Mouse (Mus musculus) frontal cortex, postnatal 10 days (tissue): ENCODE measurements around the gene Rpl39.
A peak's percentile ranks its signal among the peaks of the same experiment; 100 is the strongest.
"Not testable (repeated sequence)": the region's sequence is repeated elsewhere in the genome, so short reads cannot be mapped to it uniquely, and the experiment has no call there.

ENCODE experiments used
- DNase-seq, 2 experiments: peaks; one replicate each; pipeline ENCODE4 v3.0.0; 2022; ENCODE audit warnings: low spot score in 2 of 2, mixed read lengths in 1 of 2

The Rpl39 gene

GRCm38 (mm10) chrX:37084927-37085660 lies at the start of gene Rpl39:
Gene Rpl39, minus strand, starts transcription at chrX:37085402.
- peak; percentile 81 to 82 for DNase-seq

GRCm38 (mm10) chrX:37126671-37127358 lies 41.6 kb upstream of the Rpl39 start, which contains the start of gene Nkap:
Gene Nkap, plus strand, starts transcription at chrX:37126795.
- peak; percentile 49 to 62 for DNase-seq

GRCm38 (mm10) chrX:37125511-37125910 lies 40.3 kb upstream of the Rpl39 start:
- DNase-seq: no peak

- no peak for DNase-seq
Observed at GRCm38 (mm10) chrX:37120212-37120611, 35.0 kb upstream of the Rpl39 start.

GRCm38 (mm10) chrX:37119585-37119984 lies 34.4 kb upstream of the Rpl39 start:
- DNase-seq: no peak

DNA sequence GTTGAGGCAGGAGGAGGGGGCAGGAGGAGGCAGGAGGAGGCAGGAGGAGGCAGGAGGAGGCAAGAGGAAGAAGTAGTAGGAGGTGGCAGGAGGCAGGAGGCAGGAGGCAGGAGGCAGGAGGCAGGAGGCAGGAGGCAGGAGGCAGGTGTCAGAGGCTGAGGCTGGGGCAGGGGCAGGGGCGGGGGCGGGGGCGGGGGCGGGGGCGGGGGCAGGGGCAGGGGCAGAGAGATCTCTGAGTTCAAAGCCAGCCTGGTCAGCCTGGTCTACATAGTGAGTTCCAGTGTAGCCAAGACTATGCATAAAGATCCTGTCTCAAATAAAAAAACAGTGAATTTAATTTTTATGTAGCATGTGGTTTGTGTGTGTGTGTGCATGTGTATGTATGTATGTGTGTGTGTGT lies 31.9 kb upstream of the Rpl39 start:
- DNase-seq: no peak

DNA sequence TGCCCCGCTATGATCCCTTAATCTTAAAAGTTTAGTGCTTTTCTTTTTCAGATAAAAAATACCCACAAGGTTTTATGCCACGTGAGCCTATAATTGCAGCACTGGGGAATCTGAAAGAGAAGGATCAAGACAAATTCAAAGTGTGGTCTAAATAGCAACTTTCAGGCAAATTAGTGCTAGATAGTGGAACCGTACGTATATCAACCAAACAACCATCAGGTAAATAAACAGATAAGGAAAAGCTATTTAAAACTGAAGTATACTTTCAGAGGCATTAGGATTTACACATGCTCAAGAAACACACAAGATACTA lies 25.6 kb upstream of the Rpl39 start:
- no peak for DNase-seq

DNA sequence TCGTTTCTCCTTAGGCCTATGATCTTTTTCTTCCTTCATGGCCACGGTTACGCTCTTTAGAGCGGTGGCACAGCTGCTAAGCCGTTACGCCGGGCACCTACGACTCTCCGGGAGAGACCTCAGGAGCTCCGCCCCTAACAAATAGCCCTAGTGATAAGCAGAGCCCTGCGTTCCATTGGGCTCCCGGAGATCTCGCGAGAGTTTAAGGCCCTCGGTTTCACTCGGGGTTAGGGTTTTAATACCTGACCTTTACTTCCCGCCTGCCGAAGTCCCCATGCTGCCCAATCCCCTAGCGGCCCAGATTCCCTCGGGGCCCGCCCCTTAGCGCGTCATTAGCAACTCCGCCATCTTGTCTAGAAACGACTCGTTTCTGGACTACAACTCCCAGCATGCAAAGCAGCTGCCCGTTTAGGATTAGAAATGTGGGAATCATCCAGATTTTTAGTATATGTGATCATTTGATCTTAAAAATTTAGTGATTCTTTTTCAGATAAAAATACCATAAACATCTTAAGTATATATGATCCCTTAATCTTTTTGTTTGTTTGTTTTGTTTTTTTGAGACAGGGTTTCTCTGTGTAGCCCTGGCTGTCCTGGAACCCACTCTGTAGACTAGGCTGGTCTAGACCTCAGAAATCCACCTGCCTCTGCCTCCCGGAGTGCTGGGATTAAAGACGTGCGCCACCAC lies 25.1 kb upstream of the Rpl39 start, which contains the start of gene Upf3b:
Gene Upf3b, minus strand, starts transcription at position 130 of the 688 bp plus-strand sequence.
- DNase-seq: peak; percentile 89 to 92

- DNase-seq: no peak
Observed at GRCm38 (mm10) chrX:37109526-37110192, 24.5 kb upstream of the Rpl39 start.

DNA sequence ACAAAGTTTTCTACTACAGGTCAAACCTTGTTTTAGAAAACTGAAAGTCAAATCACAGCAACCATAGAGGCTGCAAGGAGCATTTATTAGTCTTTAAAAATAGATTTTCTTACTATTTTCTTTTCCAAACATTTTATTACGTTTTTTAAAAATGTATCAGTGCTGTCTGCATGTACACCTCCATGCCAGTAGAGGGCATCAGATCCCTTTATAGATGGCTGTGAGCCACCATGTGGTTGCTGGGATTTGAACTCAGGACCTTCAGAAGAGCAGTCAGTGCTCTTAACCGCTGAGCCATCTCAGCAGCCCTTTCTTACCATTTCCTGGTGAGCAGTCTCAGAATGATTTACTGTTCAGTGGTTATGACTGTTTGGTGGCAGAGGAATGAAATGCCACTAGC lies 18.6 kb upstream of the Rpl39 start:
- DNase-seq: no peak

GRCm38 (mm10) chrX:37098681-37099080 lies 13.5 kb upstream of the Rpl39 start:
- no peak for DNase-seq

GRCm38 (mm10) chrX:37095106-37095768 lies 10.0 kb upstream of the Rpl39 start:
- DNase-seq: no peak

GRCm38 (mm10) chrX:37091457-37091856 lies 6.3 kb upstream of the Rpl39 start:
- DNase-seq: no peak

DNA sequence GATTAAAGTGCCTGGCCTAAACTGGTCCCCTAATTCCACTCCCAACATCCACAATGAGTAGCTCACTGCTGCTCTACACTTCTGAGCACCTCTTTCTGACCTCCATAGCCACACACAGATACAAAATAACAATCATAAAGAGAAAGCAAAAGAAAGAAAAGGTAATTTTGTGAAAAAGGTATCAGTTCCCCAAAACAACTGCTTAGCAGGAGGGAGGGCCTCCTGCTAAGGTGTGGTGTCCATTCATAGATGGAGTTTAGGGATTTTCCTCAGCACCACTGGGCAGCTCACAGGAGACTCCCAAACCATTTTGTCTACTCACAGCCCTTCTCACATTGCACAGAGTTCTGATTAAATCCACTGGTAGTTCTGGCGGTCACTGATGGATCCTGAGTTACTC lies 3.6 kb upstream of the Rpl39 start:
- no peak for DNase-seq

DNA sequence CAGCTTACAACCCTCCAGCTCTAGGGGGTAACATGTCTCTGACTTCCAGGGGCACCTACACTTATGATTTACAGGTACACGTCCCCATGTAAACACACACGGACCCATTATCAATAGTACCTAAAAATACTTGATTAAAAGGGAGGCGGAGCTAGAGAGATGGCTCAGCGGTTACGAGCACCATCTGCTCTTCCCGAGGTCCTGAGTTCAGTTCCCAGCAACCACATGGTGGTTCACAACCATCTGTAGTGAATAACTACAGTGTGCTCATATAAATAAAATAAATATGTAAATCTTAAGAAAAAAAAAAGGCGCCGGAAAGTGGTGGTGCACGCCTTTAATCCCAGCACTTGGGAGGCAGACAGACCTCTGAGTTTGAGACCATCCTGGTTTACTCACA lies 463 bp upstream of the Rpl39 start:
- DNase-seq: no peak

DNA sequence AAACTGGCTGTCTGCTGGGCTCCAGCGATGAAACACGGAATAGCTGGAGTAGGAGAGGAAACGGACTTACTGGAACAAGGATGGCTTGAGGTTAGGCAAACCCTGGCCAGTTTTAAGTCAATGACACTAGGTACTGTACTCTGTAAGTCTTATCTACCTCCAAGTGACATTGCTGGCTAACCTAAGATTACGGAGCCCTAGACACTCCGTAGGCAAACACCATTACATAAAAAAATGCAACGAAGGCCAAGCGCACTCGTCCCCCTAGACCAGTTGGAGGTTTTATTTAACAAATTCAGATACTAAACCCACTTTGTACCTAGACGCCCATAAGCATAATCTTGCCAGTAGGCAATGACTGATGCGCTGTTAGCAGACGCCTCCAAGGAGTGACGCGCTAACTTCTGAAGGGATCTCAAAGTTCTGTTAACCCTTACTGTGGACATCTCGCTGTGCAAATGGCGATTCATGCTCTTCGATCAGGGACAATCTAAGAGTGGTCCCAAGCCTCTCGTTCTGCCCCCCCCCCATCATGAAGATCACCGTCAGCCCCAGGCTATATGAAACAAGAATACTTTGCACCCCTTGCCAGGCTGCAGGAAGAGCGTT lies 780 bp downstream of the Rpl39 start:
- peak in 1 of 2 experiments; percentile 21 for DNase-seq

GRCm38 (mm10) chrX:37081194-37081593 lies 4.0 kb downstream of the Rpl39 start:
- no peak for DNase-seq

- not testable (repeated sequence) for DNase-seq
Observed at GRCm38 (mm10) chrX:37080345-37080744, 4.9 kb downstream of the Rpl39 start.

GRCm38 (mm10) chrX:37076651-37077050 lies 8.6 kb downstream of the Rpl39 start:
- DNase-seq: no peak

GRCm38 (mm10) chrX:37074262-37074892 lies 10.8 kb downstream of the Rpl39 start:
- peak in 1 of 2 experiments; percentile 44 for DNase-seq

DNA sequence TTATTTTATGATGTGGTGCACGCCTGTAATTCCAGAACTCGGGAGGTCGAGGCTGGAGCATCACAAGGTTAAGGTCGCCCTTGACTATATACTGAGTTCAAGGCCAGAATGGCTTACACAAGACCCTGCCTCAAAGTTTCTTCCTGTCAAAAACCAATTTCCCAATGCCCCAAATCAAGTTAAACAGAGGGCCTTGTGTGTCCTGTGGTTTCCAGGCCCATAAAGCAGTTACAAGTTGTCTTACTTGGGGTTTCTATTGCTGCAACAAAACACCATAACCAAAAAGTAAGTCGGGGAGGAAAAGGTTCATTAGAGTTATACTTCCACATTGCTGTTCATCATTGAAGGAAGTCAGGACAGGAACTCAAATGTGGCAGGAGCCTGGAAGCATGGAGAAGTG lies 16.4 kb downstream of the Rpl39 start:
- no peak for DNase-seq
